Comparison of ENCODE assay signal across 18 mouse cellular contexts in the genomic region with DNA sequence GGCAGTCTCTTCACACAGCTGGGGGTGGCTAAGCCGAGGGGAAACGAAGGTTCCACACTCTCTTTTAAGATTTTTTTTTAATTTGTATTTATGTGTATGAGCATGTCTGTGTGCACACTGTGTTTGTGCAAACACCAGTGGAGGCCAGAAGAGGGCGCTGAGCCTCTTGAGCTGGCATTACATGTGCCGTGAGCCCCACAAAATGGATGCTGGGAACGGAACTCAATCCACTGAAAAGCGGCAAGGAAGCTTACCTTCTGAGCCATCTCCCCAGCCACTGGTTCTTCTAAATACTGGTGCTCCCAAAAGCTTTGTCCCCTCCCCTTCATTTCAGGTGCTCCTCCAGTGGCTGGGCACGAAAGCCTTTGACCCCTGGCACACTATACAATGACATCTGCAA. TPM values are rescaled to one million over a fixed set of nuclear protein-coding genes. Genes with fewer than 3 reads are reported as not detected.
DNase-seq lines count a peak whose midpoint lies in the region; ATAC-seq and TF ChIP-seq lines count a peak whose summit lies in the region.
"Had no signal": no experiment of that assay in that cellular context is flagged by ENCODE, and none has a peak within 500 bp of the region (broad histone marks: within the 10 kb centered on the region; RNA-seq: fewer than 3 reads in every experiment).

No protein-coding gene starts in this region.

- WGBS in heart, adult 2 months: 95% methylated on average over 7 of the region's 7 CpGs
- WGBS in liver, postnatal 0 days (ENCODE audit: insufficient replicate concordance): 85% methylated on average over 7 of the region's 7 CpGs
- 81% methylated on average over 7 of the region's 7 CpGs for WGBS in liver, embryonic 12.5 days (ENCODE audit: insufficient replicate concordance)

- H3K36me3 ChIP-seq in heart, adult 2 months (ENCODE audit: control insufficient read depth, insufficient read depth, low read length): no peaks in the 10 kb centered on the region
- H3K36me3 ChIP-seq in liver, postnatal 0 days (replicated peaks; ENCODE audit: insufficient read depth, low read length): no peaks in the 10 kb centered on the region
- H3K36me3 ChIP-seq in liver, embryonic 12.5 days: peaks cover 13% of the 10 kb centered on the region; the same call in 1 of the 2 replicates
- H3K36me3 ChIP-seq in E14TG2a.4 (ENCODE audit: insufficient read depth, low read length): no peaks in the 10 kb centered on the region
- H3K36me3 ChIP-seq: forebrain, embryonic 12.5 days; neural tube, embryonic 12.5 days had no signal

- peaks cover 12% of the 10 kb centered on the region for H3K4me1 ChIP-seq in heart, adult 2 months (ENCODE audit: control insufficient read depth, insufficient read depth, low read length)
- H3K4me1 ChIP-seq in liver, postnatal 0 days (ENCODE audit: insufficient read depth): peaks cover 13% of the 10 kb centered on the region
- peaks cover 24% of the 10 kb centered on the region for H3K4me1 ChIP-seq in liver, embryonic 12.5 days
- peaks cover 65% of the 10 kb centered on the region for H3K4me1 ChIP-seq in E14TG2a.4 (replicated peaks; ENCODE audit: low read depth, low read length)

- no peak overlapping the region for H3K4me2 ChIP-seq in liver, postnatal 0 days (ENCODE audit: low read depth, low read length)
- no peak overlapping the region for H3K4me2 ChIP-seq in liver, embryonic 12.5 days
- H3K4me2 ChIP-seq: forebrain, embryonic 12.5 days; limb, embryonic 13.5 days; neural tube, embryonic 12.5 days had no signal

- H3K27ac ChIP-seq in heart, adult 2 months: no peak overlapping the region
- H3K27ac ChIP-seq in liver, postnatal 0 days (ENCODE audit: low read depth): no peak overlapping the region
- H3K27ac ChIP-seq in liver, embryonic 12.5 days: no peak overlapping the region
- H3K27ac ChIP-seq: forebrain, embryonic 12.5 days; neural tube, embryonic 12.5 days had no signal

- intact Hi-C loops in heart, adult 2 months (cut with DNase I): loop anchor here (5.0 kb wide), 1 partner anchor 90 kb away; no protein-coding TSS in a partner anchor

- DNase-seq in heart, adult 2 months: no peak
- DNase-seq in heart, adult 11 months: no peak
- DNase-seq in liver, postnatal 0 days: no peak
- DNase-seq in R1 (ENCODE audit: low read depth, low spot score): peak; percentile 86
- no peak for DNase-seq in frontal cortex, adult 2 months (ENCODE audit: extremely low spot score in 1 of 2, low spot score in 1 of 2)
- DNase-seq: adrenal gland, postnatal 10 days; cerebellum, adult 9-11 months; embryo, embryonic 11 days; heart, postnatal 4 days; lung, adult 18-20 months; thymus, postnatal 25 days had no signal

- TF ChIP-seq CTCF in heart, adult 2 months (IDR thresholded peaks at IDR 0.05): peak; percentile 28
- TF ChIP-seq CTCF in liver, postnatal 0 days (IDR thresholded peaks at IDR 0.05; ENCODE audit: low read depth): peak; percentile 34; the same call in 1 of the 2 replicates
- TF ChIP-seq CTCF in E14TG2a.4 (conservative IDR thresholded peaks at IDR 0.05; ENCODE audit: low read length): peak; percentile 60

- TF ChIP-seq POLR2A in heart, adult 2 months (IDR thresholded peaks at IDR 0.05; ENCODE audit: insufficient read depth, low read depth, low read length): no peak

- ATAC-seq in liver, postnatal 0 days: no peak
- no peak for ATAC-seq in liver, embryonic 12.5 days
- no peak for ATAC-seq in monocyte, adult 5-6 weeks (replicated peaks; ENCODE audit: insufficient number of reproducible peaks, low FRiP score, low TSS enrichment, poor library complexity, severe bottlenecking)
- ATAC-seq: midbrain, embryonic 16.5 days had no signal

- H3K4me3 ChIP-seq in heart, adult 2 months: no peak overlapping the region
- H3K4me3 ChIP-seq in liver, postnatal 0 days (ENCODE audit: low read depth, low read length): no peak overlapping the region
- no peak overlapping the region for H3K4me3 ChIP-seq in liver, embryonic 12.5 days
- no peak overlapping the region for H3K4me3 ChIP-seq in E14TG2a.4 (replicated peaks; ENCODE audit: low read length)
- H3K4me3 ChIP-seq: forebrain, embryonic 12.5 days; limb, embryonic 13.5 days; neural tube, embryonic 12.5 days had no signal

- H3K27me3 ChIP-seq in heart, adult 2 months (ENCODE audit: control insufficient read depth, insufficient read depth, low read length): no peaks in the 10 kb centered on the region
- H3K27me3 ChIP-seq in liver, postnatal 0 days (ENCODE audit: insufficient read depth, low read length): no peaks in the 10 kb centered on the region
- H3K27me3 ChIP-seq in liver, embryonic 12.5 days (replicated peaks): 0 out of 2 replicates have a peak, but pooled peaks cover 4% of the 10 kb centered on the region
- peaks cover 6% of the 10 kb centered on the region for H3K27me3 ChIP-seq in E14TG2a.4 (ENCODE audit: insufficient read depth, low read length)
- H3K27me3 ChIP-seq: forebrain, embryonic 12.5 days; limb, embryonic 13.5 days; neural tube, embryonic 12.5 days had no signal

- peaks cover 2% of the 10 kb centered on the region for H3K79me2 ChIP-seq in heart, adult 2 months (replicated peaks; ENCODE audit: control insufficient read depth, insufficient read depth, low read length)

- no peak overlapping the region for H3K9ac ChIP-seq in heart, adult 2 months (ENCODE audit: low read depth, low read length)
- H3K9ac ChIP-seq in liver, postnatal 0 days (replicated peaks): no peak overlapping the region
- H3K9ac ChIP-seq in liver, embryonic 12.5 days: no peak overlapping the region
- H3K9ac ChIP-seq: forebrain, embryonic 12.5 days; limb, embryonic 13.5 days; neural tube, embryonic 12.5 days had no signal

- no peaks in the 10 kb centered on the region; the same call in 1 of the 2 replicates for H3K9me3 ChIP-seq in liver, postnatal 0 days (ENCODE audit: low read length)
- H3K9me3 ChIP-seq in liver, embryonic 12.5 days (replicated peaks): peaks cover 19% of the 10 kb centered on the region
- H3K9me3 ChIP-seq in E14TG2a.4 (ENCODE audit: low read length): no peaks in the 10 kb centered on the region
- H3K9me3 ChIP-seq: forebrain, embryonic 12.5 days had no signal

- no peak for TF ChIP-seq EP300 in heart, adult 2 months (IDR thresholded peaks at IDR 0.05; ENCODE audit: insufficient read depth, low read depth, low read length)
- TF ChIP-seq EP300 in liver, postnatal 0 days (IDR thresholded peaks at IDR 0.05; ENCODE audit: low read depth): no peak

RNA-seq across cellular contexts. Expression of a gene that starts 22.3 kb away (rescaled TPM):
- 10 to 100 TPM; 24.8 to 28.4 TPM for total RNA-seq in heart, adult 2 months (2021)
- 14.1 and 17.6 TPM in 2 replicates for polyA plus RNA-seq in heart, adult 2 months (2012; rRNA removed)
- polyA plus RNA-seq in liver, postnatal 0 days (2015; fragmentation: Nextera tagmentation; extraction: Ambion mirVana): 1.5 and 1.7 TPM in 2 replicates
- polyA plus RNA-seq in liver, embryonic 12.5 days (2016; fragmentation: Nextera tagmentation; extraction: Ambion mirVana): 3.2 and 3.5 TPM in 2 replicates
- 17.2 and 20.6 TPM in 2 replicates for polyA plus RNA-seq in frontal cortex, adult 2 months (2012; rRNA removed)
- total RNA-seq in monocyte, adult 5-6 weeks (2017): 12.8 to 13.9 TPM (median 13.3 TPM) in 3 replicates
